Mouse (Mus musculus) limb, embryonic 14.5 days (tissue): ENCODE data around the gene Cacfd1. TPM values are rescaled to one million over a fixed set of nuclear protein-coding genes. Genes with fewer than 3 reads are reported as not detected.

ENCODE experiments used
- ATAC-seq: fragments of 200-750 bp; cut with Nextera tagmentation; 2 replicates; pipeline ENCODE4 v1.8.0; 2017; ENCODE audit warnings: low read depth, moderate number of reproducible peaks, moderate TSS enrichment; ENCODE audit not compliant: low FRiP score
- DNase-seq: peaks from one replicate; pipeline ENCODE4 v3.0.0-alpha.2; 2015; ENCODE audit warnings: low spot score
- H3K27ac ChIP-seq: fragments of 300-500 bp; sonication (generic); replicated peaks from 2 replicates; pipeline ENCODE4 v1.5.1; 2014; ENCODE audit warnings: low read depth, mild to moderate bottlenecking, low read length, moderate library complexity, mixed read lengths
- H3K27me3 ChIP-seq: fragments of 300-500 bp; sonication (generic); 2 replicates; pipeline ENCODE4 v1.6.1; 2014; ENCODE audit warnings: low read length, mixed read lengths; ENCODE audit not compliant: control insufficient read depth, insufficient read depth
- H3K36me3 ChIP-seq: fragments of 300-500 bp; sonication (generic); 2 replicates; pipeline ENCODE4 v1.6.1; 2014; ENCODE audit warnings: mild to moderate bottlenecking, low read length, moderate library complexity, mixed read lengths; ENCODE audit not compliant: control insufficient read depth, insufficient read depth
- H3K4me1 ChIP-seq: fragments of 300-500 bp; sonication (generic); 2 replicates; pipeline ENCODE4 v1.6.1; 2014; ENCODE audit warnings: antibody characterized with exemption, low read length, mixed read lengths; ENCODE audit not compliant: control insufficient read depth, insufficient read depth
- H3K4me2 ChIP-seq: fragments of 300-500 bp; sonication (generic); replicated peaks from 2 replicates; pipeline ENCODE4 v1.6.1; 2014; ENCODE audit warnings: low read depth, mild to moderate bottlenecking, low read length, moderate library complexity; ENCODE audit not compliant: severe bottlenecking
- H3K4me3 ChIP-seq: fragments of 300-500 bp; sonication (generic); replicated peaks from 2 replicates; pipeline ENCODE4 v1.5.1; 2014; ENCODE audit warnings: low read length
- H3K9ac ChIP-seq: fragments of 300-500 bp; sonication (generic); 2 replicates; pipeline ENCODE4 v1.6.1; 2014; ENCODE audit warnings: mild to moderate bottlenecking, low read depth, low read length, moderate library complexity; ENCODE audit not compliant: severe bottlenecking
- H3K9me3 ChIP-seq: fragments of 300-500 bp; sonication (generic); 2 replicates; pipeline ENCODE4 v1.6.1; 2016; ENCODE audit warnings: low read length; ENCODE audit not compliant: control insufficient read depth
- POLR2A ChIP-seq: fragments of 200-500 bp; IDR thresholded peaks from 2 replicates; pipeline ENCODE4 v1.8.0; 2012; ENCODE audit warnings: inconsistent platforms, mild to moderate bottlenecking, moderate library complexity, borderline replicate concordance; ENCODE audit not compliant: insufficient read depth, insufficient read length; ENCODE audit errors: extremely low read depth
- WGBS: fragments of 180-500 bp; shearing (Covaris S2); extraction: QIAGEN DNeasy Blood & Tissue Kit; methylation state at CpG from one replicate; pipeline ENCODE4 v1.1.7; 2014; 5-methylcytosine and 5-hydroxymethylcytosine counted together
- polyA plus RNA-seq, 2 experiments: library from polyadenylated mRNA; depleted of rRNA in 1 of 2; stranded (reverse) in 1 of 2; unstranded in 1 of 2; fragments of >200 nt; fragmentation: Nextera tagmentation in 1 of 2; extraction: Ambion mirVana in 1 of 2; gene quantifications; 2 replicates each; pipeline versions ENCODE4 v1.2.1 to v1.2.3; 2012 to 2014

Cacfd1 gene
- polyA plus RNA-seq, 2 experiments = 65.3 to 82.9 TPM

- ATAC-seq (no peak), DNase-seq (no peak)
- no peaks in the 10 kb centered on the region for H3K9me3 ChIP-seq
- no peaks in the 10 kb centered on the region for H3K36me3 ChIP-seq
- no peak for TF ChIP-seq POLR2A
- no peak overlapping the region for H3K4me3 ChIP-seq
- 75% methylated on average over 10 of the region's 10 CpGs for WGBS
- peak overlapping the region; percentile 56; the same call in 1 of the 2 replicates for H3K4me2 ChIP-seq
- H3K9ac ChIP-seq = no peak overlapping the region
- H3K27ac ChIP-seq = no peak overlapping the region
- H3K4me1 ChIP-seq = peaks cover 4% of the 10 kb centered on the region
- no peaks in the 10 kb centered on the region for H3K27me3 ChIP-seq
Measured at GRCm38 (mm10) chr2:27026857-27027617, 17.3 kb downstream of the Cacfd1 start.

GRCm38 (mm10) chr2:27027618-27028436, 18.1 kb downstream of the Cacfd1 start, which contains the start of gene Slc2a6:
Gene Slc2a6, minus strand, starts transcription at chr2:27027998.
- Histone ChIP-seq H3K4me2 (peak within 1 kb of the TSS; percentile 56), H3K9me3 (no peaks in the 10 kb centered on the region), H3K27ac (no peak within 1 kb of the TSS), H3K9ac (0 out of 2 replicates have a peak within 1 kb of the TSS, but pooled peaks have one; percentile 38), H3K36me3 (no peaks in the 10 kb centered on the region), H3K27me3 (no peaks in the 10 kb centered on the region), H3K4me1 (peaks cover 4% of the 10 kb centered on the region), H3K4me3 (peak within 1 kb of the TSS; percentile 25)
- DNase-seq (peak; percentile 81), ATAC-seq (peak; percentile 96)
- TF ChIP-seq POLR2A = no peak
- 2% methylated on average over 31 of the region's 38 CpGs for WGBS

- no peak for ATAC-seq
- WGBS = 66% methylated on average over 4 of the region's 4 CpGs
- H3K4me3 ChIP-seq = no peak overlapping the region
Measured at GRCm38 (mm10) chr2:27028437-27029015, 18.8 kb downstream of the Cacfd1 start.

GRCm38 (mm10) chr2:27032361-27032760, 22.6 kb downstream of the Cacfd1 start:
- no peak for TF ChIP-seq POLR2A
- H3K27ac ChIP-seq = no peak overlapping the region
- ATAC-seq (no peak), DNase-seq (no peak)
- H3K36me3 ChIP-seq = no peaks in the 10 kb centered on the region
- H3K9ac ChIP-seq = no peak overlapping the region
- no peak overlapping the region for H3K4me3 ChIP-seq
- peaks cover 4% of the 10 kb centered on the region for H3K4me1 ChIP-seq
- WGBS = 62% methylated on average over 2 of the region's 2 CpGs
- no peaks in the 10 kb centered on the region for H3K27me3 ChIP-seq
- no peak overlapping the region for H3K4me2 ChIP-seq
- no peaks in the 10 kb centered on the region for H3K9me3 ChIP-seq

More at GRCm38 (mm10) chr2:27028437-27029015, 18.8 kb downstream of the Cacfd1 start:
- no peak overlapping the region for H3K9ac ChIP-seq
- peak overlapping the region; percentile 56; the same call in 1 of the 2 replicates for H3K4me2 ChIP-seq
- H3K36me3 ChIP-seq = no peaks in the 10 kb centered on the region
- no peaks in the 10 kb centered on the region for H3K27me3 ChIP-seq
- no peak overlapping the region for H3K27ac ChIP-seq
- no peaks in the 10 kb centered on the region for H3K9me3 ChIP-seq
- peaks cover 4% of the 10 kb centered on the region for H3K4me1 ChIP-seq
- no peak for DNase-seq
- TF ChIP-seq POLR2A = no peak

DNA sequence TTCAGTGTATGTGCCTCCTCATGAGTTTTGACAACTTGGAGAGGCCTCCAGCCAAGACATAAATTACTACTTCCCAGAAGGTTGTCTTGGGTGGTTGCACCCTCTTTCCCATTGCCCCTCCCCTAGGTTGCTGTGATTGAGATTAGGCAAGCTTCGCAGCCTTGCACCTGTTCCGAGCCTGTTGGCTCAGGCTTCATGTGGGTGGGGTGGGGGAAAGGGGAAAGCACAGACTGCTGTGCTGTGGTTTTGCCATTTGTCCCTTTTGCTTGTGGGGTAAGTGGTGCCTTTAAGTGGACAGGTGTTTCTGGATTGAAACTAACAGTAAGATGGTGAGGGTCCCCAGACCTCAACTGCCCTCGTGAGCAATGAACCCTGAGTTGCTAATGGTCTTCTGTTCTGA, 26.3 kb downstream of the Cacfd1 start:
- WGBS = 76% methylated on average over 3 of the region's 3 CpGs
- Histone ChIP-seq H3K4me3 (no peak overlapping the region), H3K36me3 (no peaks in the 10 kb centered on the region), H3K4me1 (no peaks in the 10 kb centered on the region), H3K9ac (no peak overlapping the region), H3K9me3 (no peaks in the 10 kb centered on the region), H3K4me2 (no peak overlapping the region), H3K27me3 (no peaks in the 10 kb centered on the region), H3K27ac (no peak overlapping the region)
- ATAC-seq = no peak
- TF ChIP-seq POLR2A = no peak
- no peak for DNase-seq
